Mouse (Mus musculus): ENCODE measurements around the gene Grhl3. TPM values are rescaled to one million over a fixed set of nuclear protein-coding genes. Genes with fewer than 3 reads are reported as not detected.

Gene Grhl3
- polyA plus RNA-seq, 1 experiment from 2014 or later: 3.4 TPM

DNA sequence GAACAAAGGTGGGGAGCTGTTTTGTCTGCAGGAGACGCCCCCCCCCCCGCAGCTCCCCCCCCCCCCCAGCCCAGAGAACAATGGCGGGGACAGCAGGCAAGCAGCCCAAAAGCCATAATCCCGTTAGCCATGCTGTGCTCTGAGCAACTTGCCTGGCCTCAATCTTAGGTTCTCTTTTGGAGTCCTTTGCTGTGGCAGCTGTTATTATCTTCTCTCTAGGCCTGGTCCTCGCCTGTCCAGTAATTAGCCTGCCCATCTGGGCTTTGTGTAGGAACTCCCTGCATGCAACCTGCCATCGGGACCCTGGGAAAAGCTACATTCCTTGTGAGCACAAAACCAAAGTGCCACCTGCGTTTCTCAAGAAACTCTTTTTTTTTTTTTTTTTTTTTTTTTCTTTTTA, 49.5 kb downstream of the Grhl3 start:
- H3K4me2 ChIP-seq: no peak overlapping the region
- H3K36me3 ChIP-seq: no peaks in the 10 kb centered on the region
- no peak overlapping the region for H3K9ac ChIP-seq
- H3K9me3 ChIP-seq (replicated peaks): no peaks in the 10 kb centered on the region
- no peak overlapping the region for H3K4me3 ChIP-seq (replicated peaks)
- no peak overlapping the region for H3K27ac ChIP-seq
- peaks cover 23% of the 10 kb centered on the region for H3K4me1 ChIP-seq
- 23% methylated on average over 6 of the region's 7 CpGs for WGBS
- peaks cover 5% of the 10 kb centered on the region; the same call in 1 of the 2 replicates for H3K27me3 ChIP-seq
- ATAC-seq (replicated peaks; ENCODE audit: low FRiP score): no peak

DNA sequence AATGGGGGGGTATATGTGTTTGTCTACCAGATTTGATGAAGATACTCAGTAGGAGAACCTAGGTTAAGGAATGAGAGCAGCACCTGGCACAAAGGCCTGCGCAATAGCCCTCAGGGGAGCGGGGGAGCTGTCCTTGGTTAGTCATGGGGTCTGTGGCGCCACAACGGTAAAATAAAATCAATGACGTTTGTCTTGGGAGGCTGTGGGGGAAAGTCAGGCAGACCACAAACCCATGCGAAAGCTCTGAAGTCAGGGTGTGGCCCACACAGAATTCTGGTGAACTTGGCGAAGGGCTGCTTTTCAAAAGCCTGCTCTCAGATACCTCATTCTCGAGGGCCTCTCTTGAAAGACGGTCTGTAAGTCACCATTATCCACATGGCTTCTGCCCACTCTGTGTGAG, 53.0 kb downstream of the Grhl3 start:
- H3K9me3 ChIP-seq (replicated peaks): no peaks in the 10 kb centered on the region
- H3K4me2 ChIP-seq: no peak overlapping the region
- peaks cover 11% of the 10 kb centered on the region for H3K4me1 ChIP-seq
- no peak overlapping the region for H3K9ac ChIP-seq
- H3K4me3 ChIP-seq (replicated peaks): no peak overlapping the region
- peaks cover 3% of the 10 kb centered on the region; the same call in 1 of the 2 replicates for H3K27me3 ChIP-seq
- no peaks in the 10 kb centered on the region for H3K36me3 ChIP-seq
- WGBS: 82% methylated on average over 9 of the region's 9 CpGs
- no peak for ATAC-seq (replicated peaks; ENCODE audit: low FRiP score)
- H3K27ac ChIP-seq: no peak overlapping the region

DNA sequence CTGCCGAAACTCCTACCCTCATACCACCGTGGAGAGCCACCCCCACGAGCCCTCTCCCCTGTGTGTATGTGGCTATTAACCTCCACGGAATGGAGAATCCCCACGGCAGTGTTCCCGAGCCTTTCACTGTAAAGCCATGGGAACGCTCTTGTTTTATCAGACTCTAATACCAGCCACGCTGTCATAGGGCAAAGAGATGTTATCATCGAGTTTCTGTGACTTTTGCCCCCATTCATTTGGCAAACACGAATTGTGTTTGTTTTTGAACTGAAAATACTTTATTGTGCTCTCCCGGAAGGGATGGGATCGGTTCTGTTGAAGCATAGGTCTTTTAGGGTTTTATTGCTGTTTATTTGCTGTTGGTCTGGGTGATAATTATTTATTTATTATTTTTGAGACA, 55.3 kb downstream of the Grhl3 start:
- ATAC-seq (replicated peaks; ENCODE audit: low FRiP score): no peak
- Histone ChIP-seq H3K27ac (no peak overlapping the region), H3K27me3 (no peaks in the 10 kb centered on the region)

DNA sequence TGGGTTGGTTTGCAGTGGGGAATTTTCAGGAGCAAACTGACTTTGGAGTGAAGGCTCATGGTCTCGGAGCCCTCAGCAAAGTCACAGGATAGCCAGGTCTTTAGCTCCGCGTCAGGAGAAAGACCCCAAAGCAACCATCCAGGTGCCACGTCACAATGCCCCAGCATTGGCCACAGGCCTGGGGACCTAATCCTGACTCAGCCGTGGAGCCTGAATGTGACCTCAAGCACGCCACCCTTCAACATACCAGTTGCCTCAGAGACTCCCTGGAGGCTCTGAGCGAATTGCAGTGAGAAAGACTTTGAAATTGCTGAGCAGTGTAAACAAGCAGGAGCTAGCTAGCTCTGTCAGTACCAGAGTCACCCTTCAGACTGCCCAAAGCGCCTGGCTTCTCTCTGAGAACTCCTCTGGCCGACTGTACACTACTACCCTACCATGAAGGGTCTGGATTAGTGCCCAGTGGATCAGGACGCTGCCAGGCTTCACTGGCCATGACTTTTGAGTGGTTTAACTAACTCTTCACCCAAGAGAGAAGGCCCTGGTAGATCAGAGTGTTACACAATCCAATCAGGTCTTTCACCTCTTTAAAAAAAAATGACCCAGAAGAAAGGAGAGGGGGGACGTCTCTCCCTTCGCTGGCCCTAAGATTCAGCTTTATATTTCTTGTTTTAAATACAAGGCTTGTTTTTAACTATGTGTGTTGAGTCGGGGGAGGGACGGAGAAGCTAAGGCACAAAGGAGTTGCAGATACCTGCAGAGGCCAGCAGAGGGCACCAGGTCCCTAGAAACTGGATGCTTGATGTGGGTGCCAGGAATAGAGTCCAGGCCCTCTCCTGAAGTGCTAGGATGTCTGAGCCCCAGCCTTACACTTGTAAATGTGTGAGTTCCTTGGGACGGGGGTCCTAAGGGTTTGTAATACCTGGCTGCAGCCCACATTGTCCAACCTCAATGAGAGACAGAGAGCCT, 56.8 kb downstream of the Grhl3 start:
- ATAC-seq (replicated peaks; ENCODE audit: low FRiP score): no peak
- H3K27ac ChIP-seq: no peak overlapping the region
- no peak overlapping the region for H3K9ac ChIP-seq
- H3K36me3 ChIP-seq: no peaks in the 10 kb centered on the region
- no peaks in the 10 kb centered on the region for H3K9me3 ChIP-seq (replicated peaks)
- H3K27me3 ChIP-seq: 0 out of 2 replicates have a peak, but pooled peaks cover 1% of the 10 kb centered on the region
- H3K4me3 ChIP-seq (replicated peaks): no peak overlapping the region
- no peaks in the 10 kb centered on the region for H3K4me1 ChIP-seq
- WGBS: 54% methylated on average over 15 of the region's 15 CpGs
- H3K4me2 ChIP-seq: no peak overlapping the region

More for the DNA sequence above, 55.3 kb downstream of the Grhl3 start:
- no peaks in the 10 kb centered on the region for H3K4me1 ChIP-seq
- no peak overlapping the region for H3K4me2 ChIP-seq
- no peak overlapping the region for H3K4me3 ChIP-seq (replicated peaks)
- H3K9me3 ChIP-seq (replicated peaks): no peaks in the 10 kb centered on the region
- WGBS: 76% methylated on average over 12 of the region's 12 CpGs
- H3K36me3 ChIP-seq: no peaks in the 10 kb centered on the region
- H3K9ac ChIP-seq: no peak overlapping the region

DNA sequence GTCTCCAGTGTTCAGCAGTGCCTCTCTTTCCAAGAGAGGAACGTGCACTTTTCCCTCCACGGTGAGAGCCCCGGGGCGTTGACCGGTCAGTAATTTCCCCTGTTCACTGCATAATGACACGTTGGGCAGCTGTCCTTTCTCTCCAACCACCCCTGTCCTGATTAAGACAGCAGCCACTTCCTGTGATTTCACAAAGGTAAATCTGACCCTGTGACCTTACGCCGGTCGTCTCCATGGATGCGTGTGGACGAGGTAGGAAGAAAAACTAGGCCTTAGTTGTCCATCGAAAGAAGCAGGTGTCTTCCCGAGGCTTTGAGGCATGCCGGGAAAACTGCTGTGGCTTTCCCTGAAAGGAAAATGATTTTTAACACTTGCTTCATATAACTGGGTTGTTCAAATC, 58.5 kb downstream of the Grhl3 start:
- H3K9ac ChIP-seq: no peak overlapping the region
- 0 out of 2 replicates have a peak, but pooled peaks cover 6% of the 10 kb centered on the region for H3K27me3 ChIP-seq
- no peak overlapping the region for H3K4me2 ChIP-seq
- H3K9me3 ChIP-seq (replicated peaks): no peaks in the 10 kb centered on the region
- no peak for ATAC-seq (replicated peaks; ENCODE audit: low FRiP score)
- no peak overlapping the region for H3K4me3 ChIP-seq (replicated peaks)
- H3K36me3 ChIP-seq: no peaks in the 10 kb centered on the region
- H3K4me1 ChIP-seq: no peaks in the 10 kb centered on the region
- no peak overlapping the region for H3K27ac ChIP-seq
- 62% methylated on average over 14 of the region's 14 CpGs for WGBS

DNA sequence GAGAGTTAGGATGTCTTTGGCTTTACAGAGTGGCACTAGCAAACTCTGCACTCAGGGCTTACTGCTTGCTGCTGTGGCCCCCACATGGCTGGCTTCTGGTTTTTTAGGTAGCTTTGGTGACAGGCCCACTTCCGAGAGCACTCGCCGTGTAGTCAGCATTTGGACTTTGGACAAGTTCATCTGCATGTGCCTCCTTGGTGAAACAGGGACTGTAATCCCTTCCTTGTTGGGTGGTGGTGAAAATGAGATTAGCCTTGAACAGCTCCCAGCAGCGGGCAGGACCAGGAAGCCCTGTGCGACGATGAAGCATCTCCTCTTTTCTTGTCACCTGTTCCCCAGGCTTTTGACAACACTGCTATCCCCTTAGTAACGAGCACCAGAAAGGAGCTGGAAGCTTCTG, 59.6 kb downstream of the Grhl3 start:
- 0 out of 2 replicates have a peak, but pooled peaks cover 9% of the 10 kb centered on the region for H3K27me3 ChIP-seq
- no peak for ATAC-seq (replicated peaks; ENCODE audit: low FRiP score)
- H3K9ac ChIP-seq: no peak overlapping the region
- H3K27ac ChIP-seq: no peak overlapping the region
- H3K4me2 ChIP-seq: no peak overlapping the region
- H3K9me3 ChIP-seq (replicated peaks): no peaks in the 10 kb centered on the region
- WGBS: 76% methylated on average over 7 of the region's 7 CpGs
- H3K4me3 ChIP-seq (replicated peaks): no peak overlapping the region
- peaks cover 5% of the 10 kb centered on the region for H3K4me1 ChIP-seq
- H3K36me3 ChIP-seq: no peaks in the 10 kb centered on the region

DNA sequence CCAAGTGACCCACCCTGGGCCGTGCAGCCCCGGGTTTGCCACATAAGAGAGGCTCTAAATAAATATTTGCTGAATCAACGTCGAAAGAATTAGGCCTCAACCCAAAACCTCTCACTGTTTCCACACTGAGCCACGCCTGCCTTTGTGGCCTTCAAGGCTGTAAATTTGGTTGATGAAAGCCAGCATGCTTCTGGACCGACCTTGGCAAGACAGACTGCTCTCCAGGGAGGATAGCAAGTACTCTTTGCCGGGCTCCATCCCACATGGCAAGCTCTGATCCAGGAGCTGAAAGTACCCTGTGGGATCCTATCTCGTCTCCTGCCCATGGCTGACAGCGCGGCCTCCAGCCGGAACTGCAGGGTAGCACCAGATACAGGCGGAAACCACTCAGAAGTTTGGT, 63.9 kb downstream of the Grhl3 start:
- WGBS: 53% methylated on average over 12 of the region's 12 CpGs
- ATAC-seq (replicated peaks; ENCODE audit: low FRiP score): no peak
- no peak overlapping the region for H3K4me2 ChIP-seq
- no peaks in the 10 kb centered on the region for H3K36me3 ChIP-seq
- peaks cover 15% of the 10 kb centered on the region for H3K4me1 ChIP-seq
- H3K27me3 ChIP-seq: 0 out of 2 replicates have a peak, but pooled peaks cover 9% of the 10 kb centered on the region
- no peaks in the 10 kb centered on the region for H3K9me3 ChIP-seq (replicated peaks)
- no peak overlapping the region for H3K9ac ChIP-seq
- no peak overlapping the region for H3K4me3 ChIP-seq (replicated peaks)
- no peak overlapping the region for H3K27ac ChIP-seq

DNA sequence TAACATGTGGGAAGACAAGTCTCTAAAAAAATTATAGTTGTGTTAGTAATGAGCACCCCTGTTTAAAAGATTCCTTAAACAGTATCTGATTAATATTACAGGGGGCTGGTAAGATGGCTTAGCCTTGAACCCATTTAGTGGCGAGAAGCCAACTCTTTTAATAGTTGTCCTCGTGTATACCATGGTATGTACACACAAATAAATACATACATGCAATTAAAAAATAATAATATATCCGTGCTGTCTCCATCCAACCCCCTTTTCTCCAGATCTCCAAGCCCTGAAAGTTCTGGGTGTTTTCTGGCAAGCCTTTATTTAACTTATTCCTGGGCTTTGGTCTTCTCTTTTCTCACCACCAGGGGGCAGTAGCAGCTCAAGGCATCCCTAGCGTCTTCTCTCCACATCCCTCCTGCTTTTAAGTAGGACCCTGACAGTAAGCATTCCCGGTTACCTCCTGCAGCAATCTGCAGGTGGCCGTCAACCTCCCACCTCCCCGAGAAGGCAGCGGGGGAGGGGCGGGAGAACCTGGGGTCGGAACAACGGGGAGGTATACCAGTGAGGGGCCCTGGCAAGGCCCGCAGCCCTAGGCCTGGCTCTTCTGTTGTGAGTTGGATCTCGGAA, 64.9 kb downstream of the Grhl3 start:
- 0 out of 2 replicates have a peak overlapping the region, but pooled peaks have one; percentile 29 for H3K9ac ChIP-seq
- H3K36me3 ChIP-seq: no peaks in the 10 kb centered on the region
- H3K4me2 ChIP-seq: peak overlapping the region; percentile 51
- peaks cover 15% of the 10 kb centered on the region for H3K4me1 ChIP-seq
- 14% methylated on average over 13 of the region's 13 CpGs for WGBS
- 0 out of 2 replicates have a peak, but pooled peaks have one; percentile 27 for ATAC-seq (replicated peaks; ENCODE audit: low FRiP score)
- 0 out of 2 replicates have a peak, but pooled peaks cover 9% of the 10 kb centered on the region for H3K27me3 ChIP-seq
- H3K27ac ChIP-seq: no peak overlapping the region
- no peaks in the 10 kb centered on the region for H3K9me3 ChIP-seq (replicated peaks)
- no peak overlapping the region for H3K4me3 ChIP-seq (replicated peaks)

DNA sequence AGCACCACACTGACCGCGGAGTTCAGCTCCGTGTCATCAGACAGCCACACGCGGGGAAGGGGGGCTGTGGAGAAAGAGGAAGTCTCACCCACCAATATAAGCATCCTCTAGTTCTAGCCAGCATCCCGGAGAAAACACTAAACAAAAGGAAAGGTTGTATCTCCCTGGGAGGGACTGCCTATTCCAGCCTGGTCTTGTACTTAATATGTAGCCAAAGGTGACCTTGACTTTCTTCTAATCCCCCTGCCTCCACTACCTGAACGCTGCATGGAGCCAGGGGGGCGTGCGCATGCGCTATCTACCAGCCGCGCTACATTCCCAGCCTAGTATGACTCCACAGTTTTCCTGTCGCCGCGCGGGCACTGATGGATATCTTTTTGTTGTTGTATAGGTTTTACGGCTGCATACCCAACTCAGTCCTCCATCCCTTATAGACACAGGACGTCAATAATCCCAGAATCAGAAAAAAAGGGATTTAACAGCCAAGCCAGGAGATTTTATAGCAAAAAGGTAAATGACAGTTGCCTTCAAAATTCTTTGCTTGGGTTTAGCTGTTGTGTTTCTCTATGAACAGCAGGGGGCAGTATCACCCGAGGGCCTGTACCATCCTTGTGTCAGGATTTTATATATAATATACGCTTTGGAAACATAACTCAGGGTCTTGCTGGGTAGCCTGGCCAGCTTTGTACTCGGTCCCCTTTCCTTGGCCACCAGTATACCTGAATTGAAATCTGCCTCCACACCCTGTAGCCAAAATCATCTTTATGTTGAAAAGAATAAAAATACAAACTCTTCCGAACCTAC, 65.7 kb downstream of the Grhl3 start:
- peak overlapping the region; percentile 56 for H3K4me2 ChIP-seq
- H3K36me3 ChIP-seq: no peaks in the 10 kb centered on the region
- no peak overlapping the region for H3K9ac ChIP-seq
- no peaks in the 10 kb centered on the region for H3K9me3 ChIP-seq (replicated peaks)
- no peak for ATAC-seq (replicated peaks; ENCODE audit: low FRiP score)
- 11% methylated on average over 22 of the region's 22 CpGs for WGBS
- H3K27me3 ChIP-seq: 0 out of 2 replicates have a peak, but pooled peaks cover 9% of the 10 kb centered on the region
- H3K4me3 ChIP-seq (replicated peaks): peak overlapping the region; percentile 25
- H3K27ac ChIP-seq: no peak overlapping the region
- H3K4me1 ChIP-seq: peaks cover 15% of the 10 kb centered on the region

DNA sequence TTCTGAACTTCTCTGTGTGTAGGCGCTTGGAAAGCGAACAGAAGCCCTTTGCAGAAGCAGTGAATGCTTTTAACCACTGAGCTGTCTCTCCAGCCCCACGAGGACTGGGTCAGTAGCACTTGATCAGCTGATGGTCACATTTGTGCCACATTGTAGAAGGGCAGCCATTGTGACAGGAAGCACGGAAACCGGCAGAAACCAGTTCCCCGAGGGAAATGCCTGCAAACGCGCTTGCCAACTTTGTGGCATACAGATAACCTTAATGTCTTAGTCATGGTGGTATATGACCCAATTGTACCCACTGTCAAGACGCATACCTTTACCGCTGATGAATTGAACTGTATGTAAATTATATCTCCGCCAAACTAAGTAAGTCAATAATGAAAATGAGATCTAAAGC, 67.6 kb downstream of the Grhl3 start:
- Histone ChIP-seq H3K36me3 (no peaks in the 10 kb centered on the region), H3K27ac (0 out of 2 replicates have a peak overlapping the region, but pooled peaks have one; percentile 22), H3K9ac (no peak overlapping the region), H3K27me3 (0 out of 2 replicates have a peak, but pooled peaks cover 3% of the 10 kb centered on the region), H3K9me3 (replicated peaks) (no peaks in the 10 kb centered on the region), H3K4me1 (peaks cover 15% of the 10 kb centered on the region), H3K4me3 (replicated peaks) (no peak overlapping the region), H3K4me2 (no peak overlapping the region)
- ATAC-seq (replicated peaks; ENCODE audit: low FRiP score): no peak
- 73% methylated on average over 11 of the region's 11 CpGs for WGBS

DNA sequence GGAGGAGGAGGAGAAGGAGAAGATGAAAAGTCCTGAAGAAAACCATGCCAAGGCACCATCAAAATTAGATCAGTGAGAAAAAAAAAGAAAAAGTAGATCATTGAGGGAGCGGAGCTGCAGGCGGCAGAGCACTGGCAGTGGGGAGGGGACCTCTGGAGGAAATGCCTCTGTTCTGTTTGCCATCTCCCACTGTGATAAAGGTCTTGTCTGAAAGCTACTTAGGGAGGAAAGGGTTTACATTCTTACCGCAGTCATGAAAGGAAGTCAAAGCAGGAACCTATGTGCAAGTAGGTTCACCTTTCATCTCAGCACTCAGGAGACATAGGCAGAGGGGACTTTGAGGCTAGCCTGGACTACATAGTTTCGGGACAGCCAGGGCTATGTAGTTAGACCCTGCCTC, 71.8 kb downstream of the Grhl3 start:
- Histone ChIP-seq H3K4me2 (no peak overlapping the region), H3K4me1 (no peaks in the 10 kb centered on the region), H3K4me3 (replicated peaks) (no peak overlapping the region), H3K9ac (no peak overlapping the region), H3K27me3 (no peaks in the 10 kb centered on the region), H3K36me3 (no peaks in the 10 kb centered on the region), H3K27ac (no peak overlapping the region), H3K9me3 (replicated peaks) (no peaks in the 10 kb centered on the region)
- WGBS: 68% methylated on average over 4 of the region's 4 CpGs
- no peak for ATAC-seq (replicated peaks; ENCODE audit: low FRiP score)

Measured in kidney, embryonic 15.5 days (tissue).